In the genomic region with DNA sequence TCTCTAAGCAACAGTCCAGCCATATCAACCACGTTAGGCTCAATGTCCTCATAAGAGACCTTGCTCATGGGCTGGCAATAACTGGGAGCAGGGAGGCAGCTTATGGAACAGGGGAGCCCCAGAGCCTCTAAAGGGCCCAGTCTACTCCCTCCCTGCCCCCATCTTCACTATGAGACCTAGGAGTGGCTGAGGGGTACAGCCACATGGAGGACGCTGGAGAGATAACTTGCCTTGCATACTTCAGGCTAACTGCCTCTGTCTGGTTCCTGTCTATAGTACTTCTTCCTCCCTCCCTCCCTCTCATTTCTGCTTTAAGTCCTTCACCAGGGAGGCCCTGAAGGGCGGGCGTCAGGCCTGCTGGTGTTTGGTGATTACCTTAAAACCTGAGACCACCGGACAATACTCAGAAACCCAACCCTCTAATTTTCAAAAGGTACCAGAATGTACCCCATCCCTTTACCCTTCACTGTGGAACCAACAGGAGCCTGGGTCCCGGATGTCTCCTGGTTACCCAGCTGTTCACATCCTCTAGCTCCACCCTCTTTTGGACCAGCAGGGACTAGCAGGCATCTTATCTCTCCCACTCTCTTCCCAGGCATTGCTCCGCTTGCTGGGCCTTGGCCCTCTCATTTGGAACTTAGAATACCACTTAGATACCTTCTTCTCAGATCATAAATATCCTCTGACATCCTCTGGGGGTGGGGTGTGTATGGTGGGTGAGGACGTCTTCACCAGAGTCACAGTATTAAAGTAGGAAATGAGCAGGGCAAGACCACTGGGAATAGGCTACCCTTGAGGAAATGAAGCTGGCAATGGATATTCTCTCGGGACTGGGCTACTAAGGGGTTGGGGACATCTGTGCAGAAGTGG, we compare ENCODE assay signal across 11 mouse cellular contexts. TPM values are rescaled to one million over a fixed set of nuclear protein-coding genes. Genes with fewer than 3 reads are reported as not detected.
DNase-seq lines count a peak whose midpoint lies in the region; ATAC-seq and TF ChIP-seq lines count a peak whose summit lies in the region.
"Had no signal": no experiment of that assay in that cellular context is flagged by ENCODE, and none has a peak within 500 bp of the region (broad histone marks: within the 10 kb centered on the region; RNA-seq: fewer than 3 reads in every experiment).

No protein-coding gene starts in this region.

- H3K9ac ChIP-seq in hindbrain, embryonic 12.5 days: no peak overlapping the region
- no peak overlapping the region for H3K9ac ChIP-seq in hindbrain, embryonic 11.5 days (ENCODE audit: low read depth, low read length)

- H3K27ac ChIP-seq in hindbrain, embryonic 12.5 days: peak overlapping the region; percentile 52; the same call in 1 of the 2 replicates
- no peak overlapping the region for H3K27ac ChIP-seq in hindbrain, embryonic 11.5 days (ENCODE audit: low read depth, low read length)
- H3K27ac ChIP-seq in spleen, adult 2 months (ENCODE audit: insufficient read depth, low read length): peak overlapping the region; percentile 8; the same call in 1 of the 2 replicates

- H3K9me3 ChIP-seq in hindbrain, embryonic 12.5 days (replicated peaks): no peaks in the 10 kb centered on the region
- H3K9me3 ChIP-seq in hindbrain, embryonic 11.5 days (ENCODE audit: control insufficient read depth, low read length): no peaks in the 10 kb centered on the region
- H3K9me3 ChIP-seq: G1E had no signal

- H3K4me3 ChIP-seq in hindbrain, embryonic 12.5 days: no peak overlapping the region
- no peak overlapping the region for H3K4me3 ChIP-seq in hindbrain, embryonic 11.5 days (ENCODE audit: low read depth, low read length)
- no peak overlapping the region for H3K4me3 ChIP-seq in spleen, adult 2 months (ENCODE audit: extremely low read depth, insufficient read depth, insufficient read length)

- H3K27me3 ChIP-seq in hindbrain, embryonic 12.5 days: no peaks in the 10 kb centered on the region
- no peaks in the 10 kb centered on the region for H3K27me3 ChIP-seq in hindbrain, embryonic 11.5 days (ENCODE audit: control insufficient read depth, insufficient read depth, low read length)
- no peaks in the 10 kb centered on the region for H3K27me3 ChIP-seq in spleen, adult 2 months (ENCODE audit: control insufficient read depth, insufficient read depth, low read length)

- TF ChIP-seq CTCF in spleen, adult 2 months (IDR thresholded peaks at IDR 0.05; ENCODE audit: extremely low read depth, insufficient read depth, insufficient read length, insufficient replicate concordance): no peak

- no peak for TF ChIP-seq POLR2A in spleen, adult 2 months (IDR thresholded peaks at IDR 0.05; ENCODE audit: low read depth, low read length)

- WGBS in hindbrain, embryonic 12.5 days: 85% methylated on average over 9 of the region's 9 CpGs
- WGBS in hindbrain, embryonic 11.5 days: 85% methylated on average over 9 of the region's 9 CpGs
- WGBS in spleen, adult 2 months: 66% methylated on average over 9 of the region's 9 CpGs

- no peaks in the 10 kb centered on the region for H3K36me3 ChIP-seq in hindbrain, embryonic 12.5 days
- no peaks in the 10 kb centered on the region for H3K36me3 ChIP-seq in hindbrain, embryonic 11.5 days (ENCODE audit: control insufficient read depth, insufficient read depth, low read length)
- H3K36me3 ChIP-seq in spleen, adult 2 months (ENCODE audit: control insufficient read depth, insufficient read depth, low read length): no peaks in the 10 kb centered on the region

- ATAC-seq in hindbrain, embryonic 12.5 days (ENCODE audit: low FRiP score): no peak
- no peak for ATAC-seq in hindbrain, embryonic 11.5 days (ENCODE audit: low FRiP score)

- H3K4me2 ChIP-seq in hindbrain, embryonic 12.5 days (replicated peaks): no peak overlapping the region
- H3K4me2 ChIP-seq in hindbrain, embryonic 11.5 days (replicated peaks; ENCODE audit: low read depth, low read length): no peak overlapping the region

- DNase-seq in hindbrain, embryonic 11.5 days (ENCODE audit: low spot score): no peak
- no peak for DNase-seq in spleen, adult 2 months (ENCODE audit: low read depth in 1 of 2, low spot score in 2 of 2)
- DNase-seq in spleen, postnatal 10 days (ENCODE audit: low spot score in 2 of 2): no peak
- peak; percentile 21 for DNase-seq in liver
- no peak for DNase-seq in right cerebral cortex, postnatal 4 days
- no peak for DNase-seq in cerebellum, adult 9-10 months
- no peak for DNase-seq in urinary bladder, adult 2 months (ENCODE audit: low spot score)
- DNase-seq: right cerebral cortex, postnatal 25 days; thymus, postnatal 4 days had no signal

- peaks cover 40% of the 10 kb centered on the region for H3K4me1 ChIP-seq in hindbrain, embryonic 12.5 days
- peaks cover 8% of the 10 kb centered on the region for H3K4me1 ChIP-seq in hindbrain, embryonic 11.5 days (replicated peaks; ENCODE audit: control insufficient read depth, insufficient read depth, low read length)
- H3K4me1 ChIP-seq in spleen, adult 2 months (ENCODE audit: control insufficient read depth, insufficient read depth, insufficient read length): peaks cover 23% of the 10 kb centered on the region

RNA-seq across cellular contexts. Expression of a gene that starts 1.8 kb away (rescaled TPM):
- 757 and 772 TPM in 2 replicates for polyA plus RNA-seq in hindbrain, embryonic 12.5 days (2016; fragmentation: Nextera tagmentation; extraction: Ambion mirVana)
- 826 and 832 TPM in 2 replicates for polyA plus RNA-seq in hindbrain, embryonic 11.5 days (2014; fragmentation: Nextera tagmentation; extraction: Ambion mirVana)
- polyA plus RNA-seq in spleen, adult 2 months (2012; rRNA removed): 325 and 341 TPM in 2 replicates
- polyA plus RNA-seq in urinary bladder, adult 2 months (2012; rRNA removed): 328 and 338 TPM in 2 replicates

RNA-seq across cellular contexts. Expression of a gene that starts 20.4 kb away (rescaled TPM):
- not detected in 2 replicates for polyA plus RNA-seq in hindbrain, embryonic 12.5 days (2016; fragmentation: Nextera tagmentation; extraction: Ambion mirVana)
- polyA plus RNA-seq in hindbrain, embryonic 11.5 days (2014; fragmentation: Nextera tagmentation; extraction: Ambion mirVana): 0.37 TPM in 1 of 2 replicates, not detected in the other
- 0.26 and 0.28 TPM in 2 replicates for polyA plus RNA-seq in spleen, adult 2 months (2012; rRNA removed)
- polyA plus RNA-seq in urinary bladder, adult 2 months (2012; rRNA removed): 2.0 and 2.5 TPM in 2 replicates
- polyA plus RNA-seq: G1E had no signal
